Mouse (Mus musculus): ENCODE results near the gene Rtp4.

Gene Rtp4

GRCm38 (mm10) chr16:23513401-23513800, 6.7 kb upstream of the Rtp4 start:
- no peak for DNase-seq (ENCODE audit: low spot score in 2 of 2)

GRCm38 (mm10) chr16:23515766-23516165, 4.3 kb upstream of the Rtp4 start:
- peak; percentile 80 to 81 for DNase-seq (ENCODE audit: low spot score in 2 of 2)

GRCm38 (mm10) chr16:23516606-23517005, 3.5 kb upstream of the Rtp4 start:
- DNase-seq (ENCODE audit: low spot score in 2 of 2): no peak

GRCm38 (mm10) chr16:23517230-23517629, 2.9 kb upstream of the Rtp4 start:
- DNase-seq (ENCODE audit: low spot score in 2 of 2): no peak

GRCm38 (mm10) chr16:23517754-23518566, 2.1 kb upstream of the Rtp4 start:
- DNase-seq (ENCODE audit: low spot score in 2 of 2): peak in 1 of 2 experiments; percentile 51

GRCm38 (mm10) chr16:23518567-23519369, 1.3 kb upstream of the Rtp4 start:
- peak in 1 of 2 experiments; percentile 65 for DNase-seq (ENCODE audit: low spot score in 2 of 2)

- no peak for DNase-seq (ENCODE audit: low spot score in 2 of 2)
Measured at GRCm38 (mm10) chr16:23519771-23520170, 320 bp upstream of the Rtp4 start.

GRCm38 (mm10) chr16:23521092-23521491, 1.0 kb downstream of the Rtp4 start:
- DNase-seq (ENCODE audit: low spot score in 2 of 2): no peak

- no peak for DNase-seq (ENCODE audit: low spot score in 2 of 2)
Measured at GRCm38 (mm10) chr16:23522081-23522480, 2.0 kb downstream of the Rtp4 start.

- DNase-seq (ENCODE audit: low spot score in 2 of 2): no peak
Measured at GRCm38 (mm10) chr16:23529186-23529585, 9.1 kb downstream of the Rtp4 start.

GRCm38 (mm10) chr16:23533707-23534106, 13.6 kb downstream of the Rtp4 start:
- peak in 1 of 2 experiments; percentile 5 for DNase-seq (ENCODE audit: low spot score in 2 of 2)

- DNase-seq (ENCODE audit: low spot score in 2 of 2): no peak
Measured at GRCm38 (mm10) chr16:23541046-23541445, 21.0 kb downstream of the Rtp4 start.

GRCm38 (mm10) chr16:23542866-23543265, 22.8 kb downstream of the Rtp4 start:
- DNase-seq (ENCODE audit: low spot score in 2 of 2): no peak

GRCm38 (mm10) chr16:23544361-23544760, 24.3 kb downstream of the Rtp4 start:
- DNase-seq (ENCODE audit: low spot score in 2 of 2): no peak

GRCm38 (mm10) chr16:23547783-23548182, 27.7 kb downstream of the Rtp4 start:
- DNase-seq (ENCODE audit: low spot score in 2 of 2): no peak

GRCm38 (mm10) chr16:23550346-23550980, 30.4 kb downstream of the Rtp4 start:
- DNase-seq (ENCODE audit: low spot score in 2 of 2): peak; percentile 80 to 82

- peak in 1 of 2 experiments; percentile 36 for DNase-seq (ENCODE audit: low spot score in 2 of 2)
Measured at GRCm38 (mm10) chr16:23550981-23551582, 31.0 kb downstream of the Rtp4 start.

GRCm38 (mm10) chr16:23554673-23555072, 34.6 kb downstream of the Rtp4 start:
- no peak for DNase-seq (ENCODE audit: low spot score in 2 of 2)

GRCm38 (mm10) chr16:23557195-23557594, 37.1 kb downstream of the Rtp4 start:
- DNase-seq (ENCODE audit: low spot score in 2 of 2): no peak

GRCm38 (mm10) chr16:23557669-23558068, 37.6 kb downstream of the Rtp4 start:
- no peak for DNase-seq (ENCODE audit: low spot score in 2 of 2)

- DNase-seq (ENCODE audit: low spot score in 2 of 2): no peak
Measured at GRCm38 (mm10) chr16:23568369-23568958, 48.4 kb downstream of the Rtp4 start.

Data from right cerebral cortex, postnatal 10 days (tissue).